Mouse (Mus musculus) mouse trophoblast stem cell (cell line): ENCODE data around the gene Rbm33.

Experiments
- in situ Hi-C, 2 experiments: fragments of 300-500 bp; cut with MseI, MboI; formaldehyde crosslinking; loops; 2 replicates in 1 of 2; 3 replicates in 1 of 2; pipeline ENCODE4 v1.15.1; 2025

Gene Rbm33

GRCm38 (mm10) chr5:28461376-28461775, 144.5 kb downstream of the Rbm33 start:
- in situ Hi-C loops, result loop anchor here in 1 of 2 experiments (25.0 kb wide), 1 partner anchor 826 kb away; no protein-coding TSS in a partner anchor

GRCm38 (mm10) chr5:28462741-28463590, 146.0 kb downstream of the Rbm33 start:
- in situ Hi-C loops, result loop anchor here in 1 of 2 experiments (25.0 kb wide), 1 partner anchor 824 kb away; no protein-coding TSS in a partner anchor

DNA sequence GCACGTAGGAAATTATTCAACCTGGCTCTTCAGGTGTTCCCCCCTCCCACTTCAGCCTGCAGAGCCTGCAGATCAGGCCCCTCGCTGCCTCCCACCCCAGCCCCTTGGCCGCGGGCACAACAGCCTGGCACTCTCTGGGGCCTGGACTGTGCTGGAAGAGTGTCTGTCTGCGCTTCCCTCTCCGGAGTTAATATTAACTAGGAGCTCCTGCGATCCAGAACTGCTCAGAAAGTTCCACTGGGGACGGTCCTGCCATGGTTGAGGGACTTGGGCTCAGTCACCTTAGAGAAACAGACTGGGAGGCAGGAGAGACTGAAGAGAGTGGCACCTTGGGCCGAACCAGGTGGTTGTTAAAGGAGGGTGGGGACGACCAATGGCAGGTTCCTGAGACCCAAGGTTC, 146.7 kb downstream of the Rbm33 start:
- in situ Hi-C loops, result loop anchor here in 1 of 2 experiments (25.0 kb wide), 1 partner anchor 824 kb away; no protein-coding TSS in a partner anchor

GRCm38 (mm10) chr5:28464361-28465098, 147.6 kb downstream of the Rbm33 start:
- in situ Hi-C loops, result loop anchor here (5.0 to 25.0 kb wide), 2 partner anchors 808 to 823 kb away; no protein-coding TSS in a partner anchor

DNA sequence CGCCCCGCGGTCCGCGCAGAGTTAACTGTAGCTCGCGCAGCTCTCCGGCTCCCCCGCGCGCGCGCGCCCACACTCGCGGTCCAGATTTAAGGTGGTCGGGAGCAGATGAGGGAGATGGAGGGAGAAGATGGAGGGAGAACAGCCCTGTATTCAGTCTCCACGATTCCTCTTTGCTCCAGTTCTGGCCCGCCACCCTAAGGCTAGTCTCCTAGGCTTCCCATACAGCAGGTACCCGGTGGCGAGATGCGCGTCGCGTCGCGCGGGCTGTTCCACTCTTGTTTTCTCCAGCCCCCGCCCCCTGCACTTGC, 148.1 kb downstream of the Rbm33 start:
- in situ Hi-C loops, result loop anchor here (5.0 to 25.0 kb wide), 2 partner anchors 807 to 822 kb away; no protein-coding TSS in a partner anchor

- in situ Hi-C loops, result loop anchor here (5.0 to 25.0 kb wide), 2 partner anchors 807 to 822 kb away; no protein-coding TSS in a partner anchor
These were observed 148.6 kb downstream of the Rbm33 start for GRCm38 (mm10) chr5:28465526-28465925.

DNA sequence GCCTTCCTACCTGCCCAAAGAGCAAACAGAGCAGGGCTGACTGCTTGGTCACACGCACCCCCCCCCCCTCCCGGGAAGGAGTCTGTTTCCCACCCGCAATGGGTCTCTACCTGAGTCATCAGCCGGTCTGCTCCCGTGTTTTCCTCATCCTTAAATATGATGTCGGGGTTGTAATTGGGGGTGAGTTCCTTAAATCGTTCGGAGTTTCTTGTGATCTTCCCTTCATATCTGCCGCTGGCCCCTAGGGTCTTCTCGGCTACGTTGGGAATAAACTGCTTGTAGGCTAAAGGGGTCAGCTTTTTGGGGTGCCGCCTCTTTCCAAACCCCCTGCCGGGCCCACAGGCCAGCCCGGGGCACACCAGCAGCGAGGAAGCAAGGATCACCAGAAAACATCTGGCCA, 149.4 kb downstream of the Rbm33 start:
- in situ Hi-C loops, result loop anchor here (5.0 to 25.0 kb wide), 2 partner anchors 806 to 821 kb away; no protein-coding TSS in a partner anchor

- in situ Hi-C loops, result loop anchor here (5.0 to 25.0 kb wide), 2 partner anchors 805 to 820 kb away; no protein-coding TSS in a partner anchor
These were observed 149.9 kb downstream of the Rbm33 start, which contains the start of gene Shh for GRCm38 (mm10) chr5:28466760-28467306. Gene Shh (minus strand): TSS chr5:28467256.
